Mouse (Mus musculus): ENCODE data around the gene Nucb1. TPM values are rescaled to one million over a fixed set of nuclear protein-coding genes. Genes with fewer than 3 reads are reported as not detected.
"Not testable (repeated sequence)": the region's sequence is repeated elsewhere in the genome, so short reads cannot be mapped to it uniquely, and the experiment has no call there.

Nucb1 gene
- total RNA-seq (2021) = 100 to 1,000 TPM; 114 to 127 TPM

- intact Hi-C loops (cut with DNase I) = no loop called here
- DNase-seq (ENCODE audit: extremely low spot score in 1 of 2, low spot score in 2 of 2) = peak; percentile 85 to 95
Measured at GRCm38 (mm10) chr7:45509912-45510787, at the start of gene Nucb1. Nucb1 (minus strand) TSS chr7:45510406.

GRCm38 (mm10) chr7:45558907-45559306 lies 48.7 kb upstream of the Nucb1 start:
- no peak for DNase-seq (ENCODE audit: extremely low spot score in 1 of 2, low spot score in 2 of 2)
- intact Hi-C loops (cut with DNase I) = loop anchor here (5.0 kb wide), 1 partner anchor 33 kb away; no protein-coding TSS in a partner anchor

- peak; percentile 55 to 85 for DNase-seq (ENCODE audit: extremely low spot score in 1 of 2, low spot score in 2 of 2)
- intact Hi-C loops (cut with DNase I) = loop anchor here (5.0 kb wide), 1 partner anchor 37 kb away; no protein-coding TSS in a partner anchor
Measured at GRCm38 (mm10) chr7:45555787-45556186, 45.6 kb upstream of the Nucb1 start.

DNA sequence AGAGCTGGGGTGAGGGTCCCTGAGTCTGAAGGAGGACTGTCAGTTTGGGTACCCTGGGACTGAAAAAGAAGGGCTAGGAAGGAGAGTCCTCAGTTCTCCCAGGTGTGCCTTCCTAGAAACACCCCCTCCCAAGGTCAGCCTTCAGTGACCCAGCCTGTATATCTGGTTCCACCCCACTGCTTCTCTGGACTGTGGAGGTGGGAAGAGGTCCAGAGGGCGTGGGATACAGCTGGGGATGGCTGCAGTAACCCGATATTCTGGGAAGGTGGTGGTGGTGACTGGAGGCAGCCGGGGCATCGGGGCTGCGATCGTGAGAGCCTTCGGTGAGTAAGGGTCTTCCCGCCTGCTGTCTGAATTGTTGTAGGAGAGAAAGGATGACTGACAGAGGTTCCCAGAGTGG lies 44.5 kb upstream of the Nucb1 start, which contains the start of gene Hsd17b14:
Gene Hsd17b14, plus strand, starts transcription at position 150 of the 400 bp plus-strand sequence.
- DNase-seq (ENCODE audit: extremely low spot score in 1 of 2, low spot score in 2 of 2) = no peak
- intact Hi-C loops (cut with DNase I) = loop anchor here (5.0 kb wide), 1 partner anchor 38 kb away; no protein-coding TSS in a partner anchor

GRCm38 (mm10) chr7:45553990-45554389 lies 43.8 kb upstream of the Nucb1 start:
- DNase-seq (ENCODE audit: extremely low spot score in 1 of 2, low spot score in 2 of 2) = no peak
- intact Hi-C loops (cut with DNase I) = no loop called here

GRCm38 (mm10) chr7:45553519-45553918 lies 43.3 kb upstream of the Nucb1 start:
- intact Hi-C loops (cut with DNase I) = no loop called here
- no peak for DNase-seq (ENCODE audit: extremely low spot score in 1 of 2, low spot score in 2 of 2)

DNA sequence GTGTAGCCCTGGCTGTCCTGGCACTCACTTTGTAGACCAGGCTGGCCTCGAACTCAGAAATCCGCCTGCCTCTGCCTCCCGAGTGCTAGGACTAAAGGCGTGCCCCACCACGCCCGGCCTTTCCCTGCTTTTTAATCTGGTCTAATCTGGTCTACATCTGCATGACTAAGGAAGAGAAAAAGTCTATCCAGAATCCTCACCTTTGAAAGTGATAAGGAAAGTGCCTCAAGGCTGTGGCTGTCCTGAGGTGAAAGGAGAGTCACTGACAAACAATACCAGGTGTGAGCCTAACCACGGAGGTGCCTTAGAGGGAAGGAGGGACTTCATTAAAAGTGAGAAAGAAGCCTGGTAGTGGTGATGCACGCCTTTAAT lies 41.3 kb upstream of the Nucb1 start:
- intact Hi-C loops (cut with DNase I) = no loop called here
- no peak for DNase-seq (ENCODE audit: extremely low spot score in 1 of 2, low spot score in 2 of 2)

DNA sequence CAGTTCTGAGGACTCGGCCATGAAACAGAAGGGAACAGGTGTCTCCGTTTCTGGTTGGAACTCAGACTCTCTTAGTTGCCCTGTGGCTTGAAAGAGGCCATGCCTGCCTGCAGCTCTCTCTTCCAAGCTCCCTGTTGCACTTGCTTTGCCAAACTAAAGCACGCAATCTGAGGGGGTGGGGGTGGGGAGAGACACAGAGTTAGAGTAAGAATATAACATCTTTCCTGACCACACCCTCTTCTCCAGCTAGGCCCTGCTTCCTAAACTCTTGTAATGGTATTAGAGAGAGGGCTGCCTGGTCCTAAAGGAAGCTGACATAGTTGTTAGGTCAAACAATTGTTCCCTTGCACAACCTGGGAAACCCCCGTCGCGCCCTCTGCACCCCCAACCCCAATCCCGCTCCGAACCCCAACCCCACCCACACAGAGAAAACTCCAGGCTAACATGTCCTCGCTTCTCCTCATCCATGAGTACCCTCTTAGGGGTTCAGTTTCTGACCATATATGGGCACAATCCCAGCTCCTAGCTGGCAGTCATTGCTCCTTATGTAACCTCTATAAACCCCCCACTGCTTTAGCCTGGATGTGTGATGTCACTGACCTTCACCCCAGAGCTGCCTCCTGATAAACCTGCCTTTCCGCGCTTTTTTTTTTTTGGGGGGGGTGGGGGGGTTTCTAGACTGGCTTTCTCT lies 40.8 kb upstream of the Nucb1 start:
- DNase-seq (ENCODE audit: extremely low spot score in 1 of 2, low spot score in 2 of 2) = no peak
- intact Hi-C loops (cut with DNase I) = no loop called here

GRCm38 (mm10) chr7:45549641-45550436 lies 39.6 kb upstream of the Nucb1 start:
- intact Hi-C loops (cut with DNase I) = no loop called here
- DNase-seq (ENCODE audit: extremely low spot score in 1 of 2, low spot score in 2 of 2) = no peak

DNA sequence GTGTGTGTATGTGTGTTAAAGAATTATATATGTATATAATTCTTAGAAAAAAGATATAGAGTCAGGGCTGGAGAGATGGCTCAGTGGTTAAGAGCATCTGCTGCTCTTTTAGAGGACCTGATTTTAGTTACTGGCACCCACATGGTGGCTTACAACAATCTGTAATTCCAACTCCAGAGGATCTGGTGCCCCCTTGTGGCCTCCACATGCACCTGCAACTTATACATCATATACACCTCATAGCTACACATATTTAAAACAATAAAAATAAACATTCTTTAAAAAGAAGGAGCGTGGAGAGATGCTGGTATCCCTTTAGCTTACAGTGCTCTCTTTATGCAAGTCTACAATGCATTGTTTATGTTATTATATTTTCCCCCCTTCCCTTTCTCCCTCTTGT lies 34.3 kb upstream of the Nucb1 start:
- no peak for DNase-seq (ENCODE audit: extremely low spot score in 1 of 2, low spot score in 2 of 2)
- intact Hi-C loops (cut with DNase I) = no loop called here

GRCm38 (mm10) chr7:45540213-45540612 lies 30.0 kb upstream of the Nucb1 start:
- intact Hi-C loops (cut with DNase I) = no loop called here

GRCm38 (mm10) chr7:45539095-45539494 lies 28.9 kb upstream of the Nucb1 start:
- intact Hi-C loops (cut with DNase I) = no loop called here
- DNase-seq (ENCODE audit: extremely low spot score in 1 of 2, low spot score in 2 of 2) = no peak

More at GRCm38 (mm10) chr7:45540213-45540612, 30.0 kb upstream of the Nucb1 start:
- no peak for DNase-seq (ENCODE audit: extremely low spot score in 1 of 2, low spot score in 2 of 2)

- intact Hi-C loops (cut with DNase I) = no loop called here
- DNase-seq (ENCODE audit: extremely low spot score in 1 of 2, low spot score in 2 of 2) = peak; percentile 62 to 69
Measured at GRCm38 (mm10) chr7:45538163-45539041, 28.2 kb upstream of the Nucb1 start.

DNA sequence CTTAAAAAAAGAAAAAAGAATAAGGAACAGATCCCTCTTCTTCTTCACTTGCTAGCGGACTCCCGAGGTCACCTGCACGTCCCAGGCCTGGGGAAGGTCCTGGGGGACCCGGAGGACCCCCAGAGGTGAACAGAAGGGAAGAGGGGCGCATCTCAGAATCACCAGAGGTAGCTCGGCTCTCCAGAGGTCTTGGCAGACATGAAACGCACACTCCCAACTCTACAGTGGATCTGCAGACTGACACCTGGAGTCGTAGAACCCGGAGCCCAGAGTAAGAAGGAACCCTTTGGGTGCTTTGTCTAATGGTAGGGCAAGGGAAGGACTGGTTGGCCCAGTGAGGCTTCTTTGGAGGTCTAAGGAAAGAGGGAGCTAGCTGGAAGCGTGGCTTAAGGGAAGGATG lies 27.4 kb upstream of the Nucb1 start:
- DNase-seq (ENCODE audit: extremely low spot score in 1 of 2, low spot score in 2 of 2) = no peak
- intact Hi-C loops (cut with DNase I) = no loop called here

GRCm38 (mm10) chr7:45535676-45536075 lies 25.5 kb upstream of the Nucb1 start:
- intact Hi-C loops (cut with DNase I) = no loop called here
- no peak for DNase-seq (ENCODE audit: extremely low spot score in 1 of 2, low spot score in 2 of 2)

DNA sequence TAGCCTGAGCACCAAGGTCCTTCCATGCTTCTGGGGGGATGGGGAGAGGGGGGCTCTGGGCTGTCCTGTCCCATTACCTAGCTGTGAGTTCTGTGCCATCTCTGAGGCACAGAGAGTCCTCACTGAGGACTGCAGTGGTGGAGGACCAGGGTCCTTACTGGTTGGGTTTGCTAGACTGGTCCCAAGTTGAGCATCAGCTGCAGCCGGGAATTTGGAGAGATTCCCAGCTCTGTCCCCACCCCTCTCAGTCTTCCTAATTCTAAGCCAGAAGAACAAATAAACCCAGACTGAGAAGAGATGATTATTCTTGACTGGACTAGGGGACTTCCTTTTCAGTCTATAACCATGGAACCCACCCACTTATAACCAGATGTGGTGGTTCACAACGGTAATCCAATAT lies 20.4 kb upstream of the Nucb1 start:
- DNase-seq (ENCODE audit: extremely low spot score in 1 of 2, low spot score in 2 of 2) = no peak
- intact Hi-C loops (cut with DNase I) = no loop called here

DNA sequence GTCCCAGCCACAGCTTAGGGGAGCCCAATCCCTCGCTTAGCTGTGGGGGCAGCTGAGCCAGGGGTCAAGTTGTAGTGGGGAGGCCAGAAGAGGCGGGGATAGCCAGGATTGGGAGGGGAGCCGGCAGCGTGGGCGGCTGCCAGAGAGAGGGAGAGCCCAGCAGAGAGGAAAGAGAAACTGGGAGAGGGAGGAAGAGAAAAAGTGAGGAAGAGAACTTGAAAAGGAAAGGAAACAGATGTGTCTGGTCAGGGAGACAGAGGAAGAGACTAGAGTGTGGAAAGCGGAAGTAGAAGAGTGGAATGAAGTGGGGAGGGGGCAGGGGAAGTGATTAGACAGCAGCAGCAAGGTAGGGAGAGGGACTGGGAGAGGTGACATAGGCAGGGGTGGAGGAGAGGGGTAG lies 19.3 kb upstream of the Nucb1 start:
- intact Hi-C loops (cut with DNase I) = no loop called here

DNA sequence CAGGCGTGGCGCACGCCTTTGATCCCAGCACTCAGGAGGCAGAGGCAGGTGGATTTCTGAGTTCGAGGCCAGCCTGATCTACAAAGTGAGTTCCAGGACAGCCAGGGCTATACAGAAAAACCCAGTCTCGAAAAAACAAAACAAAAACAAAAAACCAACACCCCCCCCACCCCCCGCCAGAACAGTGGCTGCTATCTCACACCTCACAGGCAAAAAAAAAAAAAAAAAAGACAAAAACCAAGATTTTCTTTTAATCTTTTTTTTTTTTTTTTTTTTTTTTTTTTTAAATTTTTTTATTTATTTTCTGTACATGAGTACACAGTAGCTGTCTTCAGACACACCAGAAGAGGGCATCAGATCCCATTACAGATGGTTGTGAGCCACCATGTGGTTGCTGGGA lies 17.0 kb upstream of the Nucb1 start:
- intact Hi-C loops (cut with DNase I); DNase-seq (ENCODE audit: extremely low spot score in 1 of 2, low spot score in 2 of 2): not testable (repeated sequence)

More for the DNA sequence above, 19.3 kb upstream of the Nucb1 start:
- no peak for DNase-seq (ENCODE audit: extremely low spot score in 1 of 2, low spot score in 2 of 2)
